Mouse (Mus musculus) midbrain, embryonic 13.5 days (tissue): ENCODE data around the gene Fli1. TPM values are rescaled to one million over a fixed set of nuclear protein-coding genes. Genes with fewer than 3 reads are reported as not detected.

Experiments used
- ATAC-seq: fragments of 200-750 bp; cut with Nextera tagmentation; 2 replicates; pipeline ENCODE4 v1.8.0; 2017; ENCODE audit warnings: mild to moderate bottlenecking, moderate TSS enrichment, moderate library complexity
- H3K27ac ChIP-seq: fragments of 300-500 bp; sonication (generic); 2 replicates; pipeline ENCODE4 v1.5.1; 2015; ENCODE audit warnings: inconsistent platforms, mild to moderate bottlenecking, moderate library complexity
- H3K27me3 ChIP-seq: fragments of 300-500 bp; sonication (generic); 2 replicates; pipeline ENCODE4 v1.6.1; 2015; ENCODE audit warnings: mild to moderate bottlenecking, inconsistent platforms
- H3K36me3 ChIP-seq: fragments of 300-500 bp; sonication (generic); 2 replicates; pipeline ENCODE4 v1.6.1; 2015; ENCODE audit warnings: mild to moderate bottlenecking, inconsistent platforms
- H3K4me1 ChIP-seq: fragments of 300-500 bp; sonication (generic); replicated peaks from 2 replicates; pipeline ENCODE4 v1.6.1; 2015; ENCODE audit warnings: inconsistent platforms
- H3K4me2 ChIP-seq: fragments of 300-500 bp; sonication (generic); replicated peaks from 2 replicates; pipeline ENCODE4 v1.6.1; 2015; ENCODE audit warnings: moderate library complexity, mild to moderate bottlenecking, inconsistent platforms
- H3K4me3 ChIP-seq: fragments of 300-500 bp; sonication (generic); replicated peaks from 2 replicates; pipeline ENCODE4 v1.5.1; 2015; ENCODE audit warnings: mild to moderate bottlenecking, inconsistent platforms
- H3K9ac ChIP-seq: fragments of 300-500 bp; sonication (generic); replicated peaks from 2 replicates; pipeline ENCODE4 v1.6.1; 2015; ENCODE audit warnings: mild to moderate bottlenecking, inconsistent platforms
- H3K9me3 ChIP-seq: fragments of 300-500 bp; sonication (generic); 2 replicates; pipeline ENCODE4 v1.6.1; 2016; ENCODE audit warnings: mild to moderate bottlenecking, inconsistent platforms
- WGBS: fragments of 180-500 bp; shearing (Covaris S2); methylation state at CpG from one replicate; pipeline ENCODE4 v1.1.7; 2015; 5-methylcytosine and 5-hydroxymethylcytosine counted together
- polyA plus RNA-seq: library from polyadenylated mRNA; unstranded; fragments of >200 nt; fragmentation: Nextera tagmentation; extraction: Ambion mirVana; gene quantifications from 2 replicates; pipeline ENCODE4 v1.2.1, GENCODE M21; 2015

The Fli1 gene
- polyA plus RNA-seq, 1 experiment from 2014 or later, result 7.1 TPM

DNA sequence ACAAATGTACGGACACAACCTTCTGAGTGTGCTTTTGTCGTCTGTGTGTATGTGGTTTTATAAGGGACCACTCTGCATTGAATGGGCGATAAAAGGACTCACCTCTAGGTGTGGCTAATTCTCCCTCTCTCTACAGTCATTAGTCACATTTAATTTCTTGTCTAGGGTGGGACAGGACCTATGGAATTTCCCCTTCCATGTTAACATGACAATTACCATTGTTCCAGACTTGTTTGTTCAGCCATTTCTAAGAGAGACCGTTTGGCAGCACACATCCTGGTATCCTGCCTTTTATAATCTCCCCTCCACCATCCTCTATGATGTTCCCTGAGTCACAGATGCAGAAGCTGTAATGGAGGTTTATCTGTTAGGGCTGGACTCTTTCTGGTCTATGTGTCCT, 26.6 kb upstream of the Fli1 start:
- Histone ChIP-seq H3K4me2 (no peak overlapping the region), H3K36me3 (no peaks in the 10 kb centered on the region), H3K9ac (no peak overlapping the region), H3K4me1 (no peaks in the 10 kb centered on the region), H3K4me3 (no peak overlapping the region), H3K9me3 (no peaks in the 10 kb centered on the region), H3K27me3 (no peaks in the 10 kb centered on the region), H3K27ac (no peak overlapping the region)
- ATAC-seq, result no peak
- WGBS, result 77% methylated on average over 4 of the region's 4 CpGs

DNA sequence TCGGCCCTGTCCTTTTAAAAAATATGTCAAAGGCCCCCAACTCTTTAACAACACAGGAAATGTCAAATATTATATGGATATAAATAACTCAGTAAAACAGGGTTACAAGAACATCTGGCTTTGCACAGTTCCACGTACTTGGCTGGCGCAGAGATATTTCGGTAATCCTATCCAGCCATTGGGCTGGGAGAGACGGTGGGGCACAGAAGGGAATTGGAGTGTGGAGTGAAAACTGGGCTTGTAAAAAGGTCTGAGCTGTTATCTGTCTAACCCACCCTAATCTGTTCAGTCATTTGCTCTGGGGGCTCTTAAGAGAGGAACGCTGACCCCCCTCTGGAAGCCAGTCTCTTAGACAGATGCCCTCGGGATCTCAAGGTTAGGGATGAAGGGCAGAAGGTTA, 24.9 kb upstream of the Fli1 start:
- Histone ChIP-seq H3K4me2 (no peak overlapping the region), H3K27ac (no peak overlapping the region), H3K27me3 (no peaks in the 10 kb centered on the region), H3K9ac (no peak overlapping the region), H3K36me3 (no peaks in the 10 kb centered on the region), H3K4me3 (no peak overlapping the region), H3K9me3 (no peaks in the 10 kb centered on the region), H3K4me1 (no peaks in the 10 kb centered on the region)
- WGBS, result 79% methylated on average over 7 of the region's 7 CpGs
- no peak for ATAC-seq

- Histone ChIP-seq H3K9me3 (no peaks in the 10 kb centered on the region), H3K9ac (no peak overlapping the region), H3K4me2 (no peak overlapping the region), H3K36me3 (no peaks in the 10 kb centered on the region), H3K4me1 (no peaks in the 10 kb centered on the region), H3K27me3 (no peaks in the 10 kb centered on the region), H3K27ac (no peak overlapping the region), H3K4me3 (no peak overlapping the region)
- no peak for ATAC-seq
- WGBS, result 82% methylated on average over 3 of the region's 3 CpGs
These were observed 22.6 kb upstream of the Fli1 start for GRCm38 (mm10) chr9:32565309-32565708.

GRCm38 (mm10) chr9:32562837-32563236, 20.2 kb upstream of the Fli1 start:
- WGBS, result 86% methylated on average over 4 of the region's 4 CpGs
- H3K27ac ChIP-seq, result no peak overlapping the region
- H3K4me3 ChIP-seq, result no peak overlapping the region
- H3K4me2 ChIP-seq, result no peak overlapping the region
- H3K9ac ChIP-seq, result no peak overlapping the region
- no peaks in the 10 kb centered on the region for H3K36me3 ChIP-seq
- no peaks in the 10 kb centered on the region for H3K27me3 ChIP-seq
- H3K4me1 ChIP-seq, result no peaks in the 10 kb centered on the region
- no peak for ATAC-seq
- no peaks in the 10 kb centered on the region for H3K9me3 ChIP-seq

DNA sequence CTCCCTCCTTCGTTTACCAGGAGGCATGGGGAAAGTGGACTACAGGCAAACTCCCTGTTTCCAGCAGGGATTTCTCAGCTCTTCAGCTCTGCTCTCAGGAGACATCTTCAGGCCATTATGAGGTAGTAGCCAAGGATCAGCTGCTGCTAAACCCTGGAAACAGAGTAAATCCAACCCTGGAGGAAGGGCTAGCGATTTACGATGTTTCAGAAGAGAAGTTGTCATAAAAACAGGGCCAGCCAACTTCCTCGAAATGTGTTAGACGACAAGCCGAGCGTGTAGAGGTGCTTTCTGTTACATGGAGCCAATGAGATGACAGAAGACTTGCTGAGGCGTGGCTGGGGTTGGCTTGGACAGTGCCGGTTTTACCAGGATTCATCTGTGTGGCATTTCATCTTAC, 19.7 kb upstream of the Fli1 start:
- Histone ChIP-seq H3K36me3 (no peaks in the 10 kb centered on the region), H3K4me3 (no peak overlapping the region), H3K27ac (no peak overlapping the region), H3K4me2 (no peak overlapping the region), H3K9ac (no peak overlapping the region), H3K27me3 (no peaks in the 10 kb centered on the region), H3K9me3 (no peaks in the 10 kb centered on the region), H3K4me1 (no peaks in the 10 kb centered on the region)
- WGBS, result 68% methylated on average over 9 of the region's 9 CpGs
- no peak for ATAC-seq

- no peak for ATAC-seq
- H3K4me1 ChIP-seq, result no peaks in the 10 kb centered on the region
- H3K27ac ChIP-seq, result no peak overlapping the region
- WGBS, result 89% methylated on average over 14 of the region's 14 CpGs
- no peaks in the 10 kb centered on the region for H3K9me3 ChIP-seq
- H3K36me3 ChIP-seq, result no peaks in the 10 kb centered on the region
- H3K27me3 ChIP-seq, result no peaks in the 10 kb centered on the region
- H3K9ac ChIP-seq, result no peak overlapping the region
- H3K4me2 ChIP-seq, result no peak overlapping the region
- no peak overlapping the region for H3K4me3 ChIP-seq
These were observed 18.7 kb upstream of the Fli1 start for GRCm38 (mm10) chr9:32561190-32561890.

DNA sequence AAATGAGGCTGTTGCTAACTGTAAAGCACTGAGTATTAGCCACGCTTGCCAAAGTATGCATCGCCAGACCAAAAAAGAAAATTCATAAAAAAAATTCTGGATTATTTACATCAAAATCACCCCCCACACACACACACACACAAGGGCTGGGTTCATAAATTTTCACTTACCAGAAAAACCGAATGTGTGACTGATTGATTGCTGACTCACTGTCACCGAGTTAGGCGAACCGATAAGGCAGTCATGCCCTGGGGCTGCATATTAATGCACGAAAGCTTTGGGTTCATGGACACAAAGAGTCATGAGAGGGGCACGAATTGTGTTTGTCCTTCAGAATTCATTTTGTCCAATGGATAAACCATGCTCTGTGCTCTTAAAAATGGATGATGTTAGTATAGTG, 17.2 kb upstream of the Fli1 start:
- no peak overlapping the region for H3K4me2 ChIP-seq
- no peaks in the 10 kb centered on the region for H3K27me3 ChIP-seq
- no peaks in the 10 kb centered on the region for H3K4me1 ChIP-seq
- no peaks in the 10 kb centered on the region for H3K9me3 ChIP-seq
- ATAC-seq, result no peak
- H3K9ac ChIP-seq, result no peak overlapping the region
- H3K4me3 ChIP-seq, result no peak overlapping the region
- no peak overlapping the region for H3K27ac ChIP-seq
- no peaks in the 10 kb centered on the region for H3K36me3 ChIP-seq
- 73% methylated on average over 8 of the region's 8 CpGs for WGBS

- ATAC-seq, result no peak
- no peaks in the 10 kb centered on the region for H3K4me1 ChIP-seq
- no peak overlapping the region for H3K27ac ChIP-seq
- H3K9ac ChIP-seq, result no peak overlapping the region
- H3K36me3 ChIP-seq, result no peaks in the 10 kb centered on the region
- no peaks in the 10 kb centered on the region for H3K9me3 ChIP-seq
- H3K4me2 ChIP-seq, result no peak overlapping the region
- H3K4me3 ChIP-seq, result no peak overlapping the region
- no peaks in the 10 kb centered on the region for H3K27me3 ChIP-seq
These were observed 16.8 kb upstream of the Fli1 start for GRCm38 (mm10) chr9:32559454-32559853.

GRCm38 (mm10) chr9:32556313-32556712, 13.7 kb upstream of the Fli1 start:
- no peaks in the 10 kb centered on the region for H3K36me3 ChIP-seq
- no peak for ATAC-seq
- H3K9ac ChIP-seq, result no peak overlapping the region
- H3K27ac ChIP-seq, result no peak overlapping the region
- H3K4me2 ChIP-seq, result no peak overlapping the region
- H3K4me1 ChIP-seq, result no peaks in the 10 kb centered on the region
- H3K9me3 ChIP-seq, result no peaks in the 10 kb centered on the region
- no peaks in the 10 kb centered on the region; the same call in 1 of the 2 replicates for H3K27me3 ChIP-seq
- no peak overlapping the region for H3K4me3 ChIP-seq
- WGBS, result 92% methylated on average over 7 of the region's 7 CpGs

- H3K4me1 ChIP-seq, result peaks cover 5% of the 10 kb centered on the region; the same call in 1 of the 2 replicates
- no peak overlapping the region for H3K4me2 ChIP-seq
- WGBS, result 82% methylated on average over 3 of the region's 3 CpGs
- H3K4me3 ChIP-seq, result no peak overlapping the region
- peaks cover 5% of the 10 kb centered on the region for H3K27me3 ChIP-seq
- ATAC-seq, result no peak
- no peaks in the 10 kb centered on the region for H3K9me3 ChIP-seq
- H3K9ac ChIP-seq, result no peak overlapping the region
- no peak overlapping the region for H3K27ac ChIP-seq
- no peaks in the 10 kb centered on the region for H3K36me3 ChIP-seq
These were observed 12.6 kb upstream of the Fli1 start for GRCm38 (mm10) chr9:32555279-32555678.

DNA sequence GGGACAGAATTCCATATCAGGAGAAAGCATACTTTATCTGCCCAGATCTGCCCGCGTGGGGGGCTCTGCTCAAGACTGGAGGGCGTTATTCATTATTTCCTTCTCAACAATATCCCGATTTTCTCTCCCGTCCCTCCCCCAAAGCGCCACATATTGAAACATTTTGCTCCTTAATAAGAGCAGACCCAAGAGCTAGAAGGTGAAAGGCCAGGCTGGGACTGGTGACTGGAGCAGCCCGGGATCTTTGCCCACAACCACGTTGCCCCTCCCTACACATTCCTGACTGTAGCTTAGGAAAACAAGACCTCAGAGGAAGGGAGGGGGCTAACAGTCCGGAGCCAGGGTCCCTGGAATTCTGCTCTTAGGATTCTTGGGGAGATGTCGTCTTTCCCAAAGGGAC, 7.9 kb upstream of the Fli1 start:
- no peak for ATAC-seq
- no peaks in the 10 kb centered on the region for H3K36me3 ChIP-seq
- H3K4me2 ChIP-seq, result no peak overlapping the region

DNA sequence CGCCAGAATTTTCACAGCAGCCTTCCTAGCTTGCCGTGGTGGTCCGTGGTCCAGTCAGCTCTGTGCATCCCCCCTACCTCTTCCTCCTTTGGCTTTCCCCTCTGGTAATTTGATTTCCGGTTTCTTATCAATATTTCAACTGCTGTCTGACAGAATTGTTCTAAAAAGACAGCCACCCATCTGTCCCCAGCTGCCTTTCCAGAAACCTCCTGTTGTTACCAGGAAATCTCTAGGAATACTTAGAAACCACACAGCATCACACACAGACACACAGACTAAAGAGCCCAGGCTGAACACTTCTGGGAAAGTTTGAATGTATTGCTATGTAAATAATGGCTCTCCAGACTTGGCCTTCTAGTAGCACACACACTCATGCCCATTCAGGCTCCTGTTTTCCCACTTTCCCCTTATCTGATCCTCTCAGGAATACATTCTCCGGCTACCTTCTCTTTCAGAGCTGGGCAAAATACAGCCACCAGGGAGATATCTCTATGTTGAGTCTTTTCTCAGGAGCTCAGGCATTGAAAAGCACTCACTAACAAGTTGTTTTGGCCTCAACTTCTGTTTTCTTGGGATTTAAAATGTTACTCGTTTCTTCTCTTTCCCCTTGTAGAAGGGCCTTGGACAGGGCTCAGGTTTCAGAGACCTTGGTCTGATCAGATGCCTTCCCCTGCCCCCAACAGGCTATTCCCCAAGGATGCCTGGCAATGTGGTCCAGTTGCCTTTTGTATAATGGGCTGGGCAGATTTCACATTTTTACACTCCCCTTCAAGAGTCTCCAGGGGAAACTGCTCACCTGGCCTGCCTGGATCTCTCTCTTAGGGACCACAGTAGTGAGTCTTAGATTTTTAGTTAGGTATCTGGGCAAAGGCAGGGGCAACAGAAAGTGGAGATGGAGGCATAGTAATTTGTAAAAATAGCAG, 7.1 kb upstream of the Fli1 start:
- H3K4me1 ChIP-seq, result peaks cover 18% of the 10 kb centered on the region
- H3K27ac ChIP-seq, result no peak overlapping the region
- H3K4me2 ChIP-seq, result no peak overlapping the region
- peaks cover 59% of the 10 kb centered on the region for H3K27me3 ChIP-seq
- H3K9me3 ChIP-seq, result no peaks in the 10 kb centered on the region
- WGBS, result 12% methylated on average over 6 of the region's 6 CpGs
- no peak overlapping the region for H3K9ac ChIP-seq
- no peak overlapping the region for H3K4me3 ChIP-seq
- no peak for ATAC-seq
- H3K36me3 ChIP-seq, result no peaks in the 10 kb centered on the region

More for the DNA sequence above, 7.9 kb upstream of the Fli1 start:
- H3K9me3 ChIP-seq, result no peaks in the 10 kb centered on the region
- peaks cover 51% of the 10 kb centered on the region for H3K27me3 ChIP-seq
- no peak overlapping the region for H3K4me3 ChIP-seq
- 2% methylated on average over 10 of the region's 10 CpGs for WGBS
- H3K27ac ChIP-seq, result no peak overlapping the region
- no peak overlapping the region for H3K9ac ChIP-seq
- peaks cover 10% of the 10 kb centered on the region for H3K4me1 ChIP-seq
